Mouse (Mus musculus): Measurements from ENCODE around the gene Tmem120b. TPM values are rescaled to one million over a fixed set of nuclear protein-coding genes. Genes with fewer than 3 reads are reported as not detected.

The Tmem120b gene
- polyA plus RNA-seq (2012; ENCODE audit: low replicate concordance) = 3.3 and 8.7 TPM in 2 replicates

GRCm38 (mm10) chr5:123068115-123068514 is at the start of gene Tmem120b:
TSS of gene Tmem120b (plus strand) at chr5:123068415.

DNA sequence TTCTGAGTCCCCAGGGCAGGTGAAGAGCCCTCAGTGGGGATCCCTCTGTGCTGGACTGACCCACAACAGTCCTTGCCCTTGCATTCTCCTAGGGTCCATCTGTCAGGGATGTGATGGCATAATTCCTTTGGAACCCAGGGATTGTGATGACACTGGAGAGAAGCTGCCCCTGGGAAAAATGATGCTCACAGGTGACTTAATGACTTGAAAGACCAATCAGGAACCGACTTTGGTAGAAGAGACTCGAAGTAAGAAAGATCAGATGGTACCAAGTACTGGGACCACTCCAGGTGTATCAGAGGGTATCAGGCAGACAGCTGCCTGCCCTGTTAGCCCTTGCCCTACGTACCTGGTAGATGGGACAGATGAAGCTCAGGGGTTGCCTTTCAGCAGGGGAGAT is 21.3 kb upstream of the Tmem120b start, which contains the start of gene Morn3:
Gene Morn3, minus strand, starts transcription at position 101 of the 400 bp plus-strand sequence.

DNA sequence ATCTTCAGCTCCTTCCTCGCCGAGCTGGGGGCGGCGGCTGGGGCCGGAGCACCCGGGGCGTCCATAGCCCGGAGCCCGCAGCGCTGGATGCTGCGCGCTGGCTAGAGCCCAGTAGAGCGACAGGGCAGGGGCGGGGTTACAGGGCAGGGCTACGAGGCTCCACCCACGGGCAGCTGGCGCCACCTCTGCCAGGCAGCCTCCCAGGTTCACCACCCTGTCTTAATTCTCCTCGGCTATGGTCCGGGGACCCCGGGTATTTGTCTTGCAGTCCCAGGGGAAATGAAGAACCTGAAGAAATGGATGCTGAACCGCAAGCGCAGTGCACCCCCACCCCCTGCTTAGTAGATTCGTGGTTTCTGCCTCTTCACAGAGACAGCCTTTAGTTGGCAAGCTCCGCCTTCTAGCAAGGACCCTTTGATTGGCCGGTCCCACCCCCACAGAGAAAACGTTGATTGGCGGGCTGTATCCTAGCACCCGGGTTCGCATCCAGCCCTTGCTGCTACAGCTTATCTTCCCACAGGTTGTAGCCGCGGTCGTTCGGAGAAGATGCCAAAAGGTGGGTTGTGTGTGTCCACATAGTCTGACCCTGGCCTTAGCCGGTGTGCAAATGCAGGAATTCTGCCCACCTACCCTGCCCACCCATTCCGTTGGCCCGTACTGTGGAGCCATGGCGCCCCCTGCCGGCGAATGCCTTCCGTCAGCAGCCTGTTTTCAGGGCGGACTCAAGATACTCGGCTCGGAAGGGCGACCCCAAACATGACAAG is 64.3 kb downstream of the Tmem120b start, which contains the start of gene Rhof:
Gene Rhof, minus strand, starts transcription at position 385 of the 764 bp plus-strand sequence.

GRCm38 (mm10) chr5:123142161-123143157 is 74.2 kb downstream of the Tmem120b start, which contains the start of gene Setd1b:
TSS of gene Setd1b (plus strand) at chr5:123142193.

Other genes with a start within 250 kb of the Tmem120b start
- 126 and 146 TPM in 2 replicates for gene Anapc5, start 247.1 kb upstream of the Tmem120b start, polyA plus RNA-seq (2012; ENCODE audit: low replicate concordance)
- 8.2 and 22.9 TPM in 2 replicates for gene Rnf34, start 218.4 kb upstream of the Tmem120b start, polyA plus RNA-seq (2012; ENCODE audit: low replicate concordance)
- gene Kdm2b, start 78.6 kb upstream of the Tmem120b start, polyA plus RNA-seq (2012; ENCODE audit: low replicate concordance) = 53.8 and 83.6 TPM in 2 replicates
- gene Orai1, start 53.3 kb upstream of the Tmem120b start, polyA plus RNA-seq (2012; ENCODE audit: low replicate concordance) = 66.9 and 80.3 TPM in 2 replicates
- gene Morn3, start 21.4 kb upstream of the Tmem120b start, polyA plus RNA-seq (2012; ENCODE audit: low replicate concordance) = not detected in 2 replicates
- 64.9 and 110 TPM in 2 replicates for gene Rhof, start 64.3 kb downstream of the Tmem120b start, polyA plus RNA-seq (2012; ENCODE audit: low replicate concordance)
- 104 and 197 TPM in 2 replicates for gene Setd1b, start 73.8 kb downstream of the Tmem120b start, polyA plus RNA-seq (2012; ENCODE audit: low replicate concordance)
- gene Psmd9, start 101.0 kb downstream of the Tmem120b start, polyA plus RNA-seq (2012; ENCODE audit: low replicate concordance) = 30.9 and 58.3 TPM in 2 replicates
- not detected in 2 replicates for gene Hpd, start 114.3 kb downstream of the Tmem120b start, polyA plus RNA-seq (2012; ENCODE audit: low replicate concordance)
- gene Wdr66, start 183.7 kb downstream of the Tmem120b start, polyA plus RNA-seq (2012; ENCODE audit: low replicate concordance) = 0.18 and 0.42 TPM in 2 replicates